Mouse (Mus musculus): ENCODE results near the gene Tubb4b. TPM values are rescaled to one million over a fixed set of nuclear protein-coding genes. Genes with fewer than 3 reads are reported as not detected.
"Not testable (repeated sequence)": the region's sequence is repeated elsewhere in the genome, so short reads cannot be mapped to it uniquely, and the experiment has no call there.

Tubb4b gene
- polyA plus RNA-seq, 1 experiment from 2014 or later: 576 TPM

DNA sequence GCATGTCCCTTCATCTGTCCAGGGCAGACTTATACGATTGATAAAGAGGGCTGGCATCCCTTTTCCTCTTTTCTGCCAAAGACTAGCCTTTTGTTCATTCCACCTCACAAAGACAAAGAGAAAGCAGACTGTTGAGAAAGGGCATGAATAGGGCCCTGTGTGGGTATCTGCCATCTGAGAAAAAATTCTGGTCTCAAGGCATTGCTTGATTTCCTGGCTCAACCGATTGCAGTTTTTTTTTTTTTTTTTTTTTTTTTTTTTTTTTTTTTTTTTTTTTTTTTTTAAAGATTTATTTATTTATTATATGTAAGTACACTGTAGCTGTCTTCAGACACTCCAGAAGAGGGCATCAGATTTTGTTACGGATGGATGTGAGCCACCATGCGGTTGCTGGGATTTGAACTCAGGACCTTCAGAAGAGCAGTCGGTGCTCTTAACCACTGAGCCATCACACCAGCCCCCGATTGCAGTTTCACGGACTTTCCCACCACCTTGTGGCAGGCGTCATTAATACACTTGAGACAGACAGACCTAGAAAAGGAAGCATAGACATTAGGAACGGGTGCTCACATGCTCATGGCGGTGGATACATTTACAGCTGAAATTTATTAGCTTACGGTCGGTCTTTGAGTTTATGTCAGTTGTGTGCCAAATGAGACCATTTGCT lies 32.1 kb upstream of the Tubb4b start:
- H3K4me2 ChIP-seq (ENCODE audit: low read length): peak overlapping the region; percentile 82
- peak overlapping the region; percentile 81; the same call in 1 of the 2 replicates for H3K9ac ChIP-seq (ENCODE audit: low read length)
- peaks cover 11% of the 10 kb centered on the region for H3K4me1 ChIP-seq (replicated peaks; ENCODE audit: control insufficient read depth, insufficient read depth, low read length)
- not testable (repeated sequence) for H3K27ac ChIP-seq (ENCODE audit: low read depth); H3K36me3 ChIP-seq (ENCODE audit: control insufficient read depth, insufficient read depth, low read length); H3K27me3 ChIP-seq (replicated peaks; ENCODE audit: control insufficient read depth, insufficient read depth, low read length); ATAC-seq (replicated peaks; ENCODE audit: low FRiP score, low TSS enrichment, low read depth); H3K9me3 ChIP-seq (ENCODE audit: control insufficient read depth, low read length); DNase-seq (ENCODE audit: low spot score)
- H3K4me3 ChIP-seq (ENCODE audit: low read depth, low read length): peak overlapping the region; percentile 81
- WGBS: 60% methylated on average over 10 of the region's 12 CpGs

DNA sequence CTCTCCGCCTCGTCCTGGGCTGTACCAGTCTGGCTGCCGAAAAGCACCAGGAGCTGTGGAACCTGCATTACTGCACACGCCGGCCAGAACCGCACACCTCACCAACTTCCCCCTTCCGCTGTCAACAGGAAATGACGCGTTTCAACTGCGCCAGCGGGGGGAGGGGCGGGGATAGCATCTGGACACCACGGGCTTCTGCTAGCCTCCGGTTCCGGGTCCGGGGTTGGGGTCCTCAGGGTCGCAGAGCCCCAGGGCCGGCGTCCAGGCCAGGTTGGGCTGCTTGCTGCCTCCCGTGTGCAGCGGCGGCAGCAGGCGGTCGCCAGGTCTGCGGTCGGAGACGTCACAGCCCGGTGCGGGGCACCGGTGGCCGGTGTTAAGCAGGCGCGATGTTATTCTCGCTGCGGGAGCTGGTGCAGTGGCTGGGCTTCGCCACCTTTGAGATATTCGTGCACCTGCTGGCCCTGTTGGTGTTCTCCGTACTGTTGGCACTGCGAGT lies 30.8 kb upstream of the Tubb4b start, which contains the start of gene Tmem203:
Gene Tmem203, plus strand, starts transcription at position 156 of the 496 bp plus-strand sequence.
- peak within 1 kb of the TSS; percentile 81 for H3K9ac ChIP-seq (ENCODE audit: low read length)
- H3K4me1 ChIP-seq (replicated peaks; ENCODE audit: control insufficient read depth, insufficient read depth, low read length): peaks cover 11% of the 10 kb centered on the region
- DNase-seq (ENCODE audit: low spot score) (peak; percentile 99), ATAC-seq (replicated peaks; ENCODE audit: low FRiP score, low TSS enrichment, low read depth) (peak; percentile 89)
- H3K4me2 ChIP-seq (ENCODE audit: low read length): peak within 1 kb of the TSS; percentile 82
- peak within 1 kb of the TSS; percentile 83 for H3K27ac ChIP-seq (ENCODE audit: low read depth)
- H3K9me3 ChIP-seq (ENCODE audit: control insufficient read depth, low read length): no peaks in the 10 kb centered on the region
- peak within 1 kb of the TSS; percentile 81 for H3K4me3 ChIP-seq (ENCODE audit: low read depth, low read length)
- no peaks in the 10 kb centered on the region for H3K27me3 ChIP-seq (replicated peaks; ENCODE audit: control insufficient read depth, insufficient read depth, low read length)
- WGBS: under 1% methylated on average over 39 of the region's 39 CpGs
- peaks cover 10% of the 10 kb centered on the region; the same call in 1 of the 2 replicates for H3K36me3 ChIP-seq (ENCODE audit: control insufficient read depth, insufficient read depth, low read length)

- no peak for ATAC-seq (replicated peaks; ENCODE audit: low FRiP score, low TSS enrichment, low read depth)
- no peak for DNase-seq (ENCODE audit: low spot score)
- H3K36me3 ChIP-seq (ENCODE audit: control insufficient read depth, insufficient read depth, low read length): peaks cover 33% of the 10 kb centered on the region
- H3K27ac ChIP-seq (ENCODE audit: low read depth): no peak overlapping the region
- H3K4me2 ChIP-seq (ENCODE audit: low read length): no peak overlapping the region
- 91% methylated on average over 1 of the region's 1 CpGs for WGBS
- H3K4me3 ChIP-seq (ENCODE audit: low read depth, low read length): no peak overlapping the region
- no peak overlapping the region for H3K9ac ChIP-seq (ENCODE audit: low read length)
- peaks cover 11% of the 10 kb centered on the region for H3K4me1 ChIP-seq (replicated peaks; ENCODE audit: control insufficient read depth, insufficient read depth, low read length)
- no peaks in the 10 kb centered on the region for H3K27me3 ChIP-seq (replicated peaks; ENCODE audit: control insufficient read depth, insufficient read depth, low read length)
- H3K9me3 ChIP-seq (ENCODE audit: control insufficient read depth, low read length): no peaks in the 10 kb centered on the region
These were observed 27.8 kb upstream of the Tubb4b start for GRCm38 (mm10) chr2:25252331-25252730.

DNA sequence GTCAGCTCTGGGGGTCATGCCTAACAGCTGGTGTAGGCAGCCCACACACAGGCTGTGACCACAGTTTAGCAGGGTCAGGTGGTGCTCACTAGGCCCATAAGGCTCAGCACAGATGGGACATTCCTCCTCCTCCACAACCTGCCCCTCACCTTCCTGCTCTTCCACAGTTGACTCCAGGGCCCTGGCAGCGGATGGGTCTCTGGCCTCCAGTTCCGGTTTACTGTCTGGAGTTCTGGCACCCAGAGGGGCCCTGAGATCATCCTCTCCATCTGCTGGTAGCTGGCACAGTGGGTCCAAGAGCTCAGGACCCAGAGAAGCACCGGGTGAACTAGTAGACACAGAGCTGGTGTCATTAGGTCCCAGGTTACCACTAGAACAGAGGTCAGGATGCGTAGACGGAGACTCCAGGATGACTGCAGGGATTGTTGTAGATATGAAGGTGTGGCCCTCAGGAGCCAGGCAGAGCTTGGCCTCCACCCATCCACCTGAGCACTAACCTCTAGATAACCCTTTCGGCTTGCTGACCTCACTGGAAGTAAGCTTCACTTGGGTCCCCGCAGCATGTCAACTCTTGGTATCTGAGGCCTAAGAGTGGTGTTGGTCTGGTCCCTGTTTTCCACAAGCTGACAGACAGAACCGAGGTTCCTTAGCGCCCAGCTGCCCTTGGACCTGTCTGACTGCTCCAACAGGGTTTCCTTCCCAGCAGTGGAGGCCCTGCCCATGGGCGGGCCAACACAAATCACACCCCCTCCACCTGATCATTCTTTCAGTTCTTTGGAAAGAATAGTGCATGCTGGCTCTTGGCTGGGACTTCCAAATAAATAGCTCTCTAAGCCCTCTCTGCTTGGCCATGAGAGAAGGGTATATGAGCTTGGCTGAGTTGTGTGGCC lies 21.9 kb upstream of the Tubb4b start, which contains the start of gene AL732309.1:
Gene AL732309.1, minus strand, starts transcription at position 681 of the 890 bp plus-strand sequence.
- Histone ChIP-seq H3K4me3 (ENCODE audit: low read depth, low read length) (no peak within 1 kb of the TSS), H3K4me1 (replicated peaks; ENCODE audit: control insufficient read depth, insufficient read depth, low read length) (no peaks in the 10 kb centered on the region; the same call in 1 of the 2 replicates), H3K27ac (ENCODE audit: low read depth) (no peak within 1 kb of the TSS), H3K9me3 (ENCODE audit: control insufficient read depth, low read length) (no peaks in the 10 kb centered on the region), H3K9ac (ENCODE audit: low read length) (no peak within 1 kb of the TSS), H3K27me3 (replicated peaks; ENCODE audit: control insufficient read depth, insufficient read depth, low read length) (peaks cover 17% of the 10 kb centered on the region), H3K36me3 (ENCODE audit: control insufficient read depth, insufficient read depth, low read length) (peaks cover 34% of the 10 kb centered on the region), H3K4me2 (ENCODE audit: low read length) (no peak within 1 kb of the TSS)
- DNase-seq (ENCODE audit: low spot score) (no peak), ATAC-seq (replicated peaks; ENCODE audit: low FRiP score, low TSS enrichment, low read depth) (no peak)
- 85% methylated on average over 10 of the region's 10 CpGs for WGBS

- Histone ChIP-seq H3K4me1 (replicated peaks; ENCODE audit: control insufficient read depth, insufficient read depth, low read length) (peaks cover 6% of the 10 kb centered on the region; the same call in 1 of the 2 replicates), H3K9ac (ENCODE audit: low read length) (no peak overlapping the region), H3K27me3 (replicated peaks; ENCODE audit: control insufficient read depth, insufficient read depth, low read length) (peaks cover 22% of the 10 kb centered on the region), H3K27ac (ENCODE audit: low read depth) (no peak overlapping the region), H3K4me3 (ENCODE audit: low read depth, low read length) (no peak overlapping the region), H3K9me3 (ENCODE audit: control insufficient read depth, low read length) (no peaks in the 10 kb centered on the region), H3K4me2 (ENCODE audit: low read length) (no peak overlapping the region), H3K36me3 (ENCODE audit: control insufficient read depth, insufficient read depth, low read length) (peaks cover 19% of the 10 kb centered on the region)
- WGBS: 89% methylated on average over 4 of the region's 4 CpGs
- ATAC-seq (replicated peaks; ENCODE audit: low FRiP score, low TSS enrichment, low read depth) (no peak), DNase-seq (ENCODE audit: low spot score) (no peak)
These were observed 19.6 kb upstream of the Tubb4b start for GRCm38 (mm10) chr2:25244144-25244543.

- WGBS: 69% methylated on average over 8 of the region's 8 CpGs
- Histone ChIP-seq H3K4me2 (ENCODE audit: low read length) (no peak overlapping the region), H3K36me3 (ENCODE audit: control insufficient read depth, insufficient read depth, low read length) (peaks cover 13% of the 10 kb centered on the region), H3K9me3 (ENCODE audit: control insufficient read depth, low read length) (no peaks in the 10 kb centered on the region), H3K27ac (ENCODE audit: low read depth) (no peak overlapping the region), H3K4me1 (replicated peaks; ENCODE audit: control insufficient read depth, insufficient read depth, low read length) (peaks cover 6% of the 10 kb centered on the region; the same call in 1 of the 2 replicates), H3K4me3 (ENCODE audit: low read depth, low read length) (no peak overlapping the region), H3K9ac (ENCODE audit: low read length) (no peak overlapping the region), H3K27me3 (replicated peaks; ENCODE audit: control insufficient read depth, insufficient read depth, low read length) (peaks cover 22% of the 10 kb centered on the region)
- ATAC-seq (replicated peaks; ENCODE audit: low FRiP score, low TSS enrichment, low read depth) (no peak), DNase-seq (ENCODE audit: low spot score) (no peak)
These were observed 18.8 kb upstream of the Tubb4b start for GRCm38 (mm10) chr2:25243342-25243741.

GRCm38 (mm10) chr2:25242101-25242506 lies 17.6 kb upstream of the Tubb4b start, which contains the start of the genes Rnf208 and Cysrt1:
Rnf208 (plus strand) TSS chr2:25242255.
Cysrt1 (minus strand) TSS chr2:25242452.
- H3K9me3 ChIP-seq (ENCODE audit: control insufficient read depth, low read length): no peaks in the 10 kb centered on the region
- peaks cover 22% of the 10 kb centered on the region for H3K27me3 ChIP-seq (replicated peaks; ENCODE audit: control insufficient read depth, insufficient read depth, low read length)
- H3K27ac ChIP-seq (ENCODE audit: low read depth): no peak within 1 kb of the TSS
- peaks cover 8% of the 10 kb centered on the region; the same call in 1 of the 2 replicates for H3K36me3 ChIP-seq (ENCODE audit: control insufficient read depth, insufficient read depth, low read length)
- H3K4me2 ChIP-seq (ENCODE audit: low read length): peak within 1 kb of the TSS; percentile 94
- H3K9ac ChIP-seq (ENCODE audit: low read length): peak within 1 kb of the TSS; percentile 43
- WGBS: under 1% methylated on average over 36 of the region's 59 CpGs
- DNase-seq (ENCODE audit: low spot score) (no peak), ATAC-seq (replicated peaks; ENCODE audit: low FRiP score, low TSS enrichment, low read depth) (no peak; the same call in 1 of the 2 replicates)
- H3K4me3 ChIP-seq (ENCODE audit: low read depth, low read length): peak within 1 kb of the TSS; percentile 48
- peaks cover 6% of the 10 kb centered on the region; the same call in 1 of the 2 replicates for H3K4me1 ChIP-seq (replicated peaks; ENCODE audit: control insufficient read depth, insufficient read depth, low read length)

DNA sequence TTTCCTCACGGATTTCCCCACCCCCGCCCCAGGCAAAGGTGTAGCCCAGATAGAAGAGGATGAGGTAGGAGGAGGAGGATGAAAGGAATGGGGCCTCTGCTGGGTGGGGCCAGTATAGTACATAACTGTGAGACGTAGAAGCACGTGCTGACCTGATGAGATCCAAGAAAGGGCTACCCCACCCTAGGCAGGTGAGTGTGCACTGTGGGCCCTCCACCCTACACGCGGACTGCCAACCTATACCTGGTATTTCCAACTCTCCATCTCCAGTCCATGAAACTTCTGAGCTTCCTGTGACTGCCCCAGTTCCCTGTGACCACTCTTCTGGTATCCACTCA lies 16.9 kb upstream of the Tubb4b start:
- Histone ChIP-seq H3K4me3 (ENCODE audit: low read depth, low read length) (peak overlapping the region; percentile 48), H3K4me2 (ENCODE audit: low read length) (peak overlapping the region; percentile 94), H3K9me3 (ENCODE audit: control insufficient read depth, low read length) (no peaks in the 10 kb centered on the region), H3K4me1 (replicated peaks; ENCODE audit: control insufficient read depth, insufficient read depth, low read length) (peaks cover 6% of the 10 kb centered on the region; the same call in 1 of the 2 replicates), H3K9ac (ENCODE audit: low read length) (no peak overlapping the region), H3K27ac (ENCODE audit: low read depth) (no peak overlapping the region), H3K27me3 (replicated peaks; ENCODE audit: control insufficient read depth, insufficient read depth, low read length) (peaks cover 22% of the 10 kb centered on the region), H3K36me3 (ENCODE audit: control insufficient read depth, insufficient read depth, low read length) (peaks cover 5% of the 10 kb centered on the region; the same call in 1 of the 2 replicates)
- ATAC-seq (replicated peaks; ENCODE audit: low FRiP score, low TSS enrichment, low read depth) (peak; percentile 38; the same call in 1 of the 2 replicates), DNase-seq (ENCODE audit: low spot score) (peak; percentile 69)
- WGBS: 11% methylated on average over 6 of the region's 6 CpGs

Data from intestine, embryonic 14.5 days (tissue).